Mouse (Mus musculus) heart, embryonic 11.5 days (tissue): ENCODE results near the gene Atf6b. TPM values are rescaled to one million over a fixed set of nuclear protein-coding genes. Genes with fewer than 3 reads are reported as not detected.

ENCODE experiments used
- ATAC-seq: fragments of 200-750 bp; cut with Nextera tagmentation; replicated peaks from 2 replicates; pipeline ENCODE4 v1.8.0; 2017; ENCODE audit warnings: moderate library complexity; ENCODE audit not compliant: insufficient number of reproducible peaks, low FRiP score, low TSS enrichment
- H3K27ac ChIP-seq: fragments of 300-500 bp; sonication (generic); 2 replicates; pipeline ENCODE4 v1.5.1; 2014; ENCODE audit warnings: mild to moderate bottlenecking, low read depth, low read length
- H3K27me3 ChIP-seq: fragments of 300-500 bp; sonication (generic); 2 replicates; pipeline ENCODE4 v1.6.1; 2014; ENCODE audit warnings: mild to moderate bottlenecking, low read length, mixed read lengths; ENCODE audit not compliant: control insufficient read depth, insufficient read depth
- H3K36me3 ChIP-seq: fragments of 300-500 bp; sonication (generic); 2 replicates; pipeline ENCODE4 v1.6.1; 2014; ENCODE audit warnings: mild to moderate bottlenecking, low read length, moderate library complexity, mixed read lengths; ENCODE audit not compliant: control insufficient read depth, insufficient read depth
- H3K4me1 ChIP-seq: fragments of 300-500 bp; sonication (generic); 2 replicates; pipeline ENCODE4 v1.6.1; 2014; ENCODE audit warnings: low read length; ENCODE audit not compliant: control insufficient read depth, insufficient read depth
- H3K4me2 ChIP-seq: fragments of 300-500 bp; sonication (generic); 2 replicates; pipeline ENCODE4 v1.6.1; 2014; ENCODE audit warnings: mild to moderate bottlenecking, moderate library complexity
- H3K4me3 ChIP-seq: fragments of 300-500 bp; sonication (generic); 2 replicates; pipeline ENCODE4 v1.5.1; 2014; ENCODE audit warnings: low read depth, low read length
- H3K9ac ChIP-seq: fragments of 300-500 bp; sonication (generic); 2 replicates; pipeline ENCODE4 v1.6.1; 2014; ENCODE audit warnings: mild to moderate bottlenecking, low read depth, low read length, moderate library complexity
- H3K9me3 ChIP-seq: fragments of 300-500 bp; sonication (generic); replicated peaks from 2 replicates; pipeline ENCODE4 v1.6.1; 2016; ENCODE audit warnings: low read length; ENCODE audit not compliant: control insufficient read depth
- WGBS: fragments of 180-500 bp; shearing (Covaris S2); extraction: QIAGEN DNeasy Blood & Tissue Kit; methylation state at CpG from one replicate; pipeline ENCODE4 v1.1.7; 2014; ENCODE audit not compliant: insufficient replicate concordance; 5-methylcytosine and 5-hydroxymethylcytosine counted together
- polyA plus RNA-seq: library from polyadenylated mRNA; unstranded; fragments of >200 nt; fragmentation: Nextera tagmentation; extraction: Ambion mirVana; gene quantifications from 2 replicates; pipeline ENCODE4 v1.2.1, GENCODE M21; 2014

Atf6b gene
- polyA plus RNA-seq, 1 experiment from 2014 or later: 41.0 TPM

DNA sequence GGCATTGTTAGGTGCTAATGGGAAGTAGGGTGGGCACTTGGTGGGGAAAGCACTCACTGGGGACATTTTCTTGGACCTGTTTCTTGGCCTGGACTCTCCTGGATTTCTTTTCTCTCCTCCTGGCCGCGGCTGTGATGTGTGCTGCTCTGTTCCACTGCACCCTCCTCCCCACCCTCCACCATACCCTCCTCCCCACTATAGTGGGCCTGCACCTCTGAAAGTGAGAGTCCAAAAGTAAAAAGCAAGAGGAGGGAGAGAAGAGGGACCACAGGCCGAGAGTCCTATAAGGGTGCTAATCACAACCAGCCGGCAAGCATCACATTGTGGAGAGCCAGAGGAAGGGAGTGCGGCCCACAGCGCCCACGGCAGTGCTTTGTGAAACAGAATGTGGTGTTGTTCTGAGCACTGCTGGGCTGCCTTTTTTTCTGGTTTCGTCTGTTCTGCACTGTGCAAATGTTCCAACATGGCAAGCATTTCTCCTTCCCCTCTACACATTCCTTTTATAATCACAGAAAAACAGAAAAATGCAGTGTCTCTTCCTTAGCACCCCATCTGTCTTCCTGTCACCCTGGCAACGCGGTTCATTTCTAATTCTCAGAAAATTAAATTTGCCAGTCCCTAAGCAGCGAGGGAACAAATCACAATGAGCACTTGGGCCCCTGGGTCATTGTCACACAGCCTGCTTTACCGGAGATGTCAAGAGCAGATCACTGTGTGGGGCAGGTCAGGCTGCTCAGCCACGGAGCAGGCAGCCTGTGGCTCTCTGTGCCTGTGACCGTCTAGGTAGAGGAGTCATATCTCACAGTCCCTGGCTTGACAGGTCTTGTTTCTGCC, 52.8 kb downstream of the Atf6b start:
- Histone ChIP-seq H3K4me2 (no peak overlapping the region), H3K9me3 (no peaks in the 10 kb centered on the region; the same call in 1 of the 2 replicates), H3K27ac (no peak overlapping the region), H3K27me3 (no peaks in the 10 kb centered on the region), H3K4me3 (no peak overlapping the region), H3K4me1 (no peaks in the 10 kb centered on the region), H3K9ac (no peak overlapping the region), H3K36me3 (no peaks in the 10 kb centered on the region)
- 61% methylated on average over 14 of the region's 14 CpGs for WGBS
- no peak for ATAC-seq

DNA sequence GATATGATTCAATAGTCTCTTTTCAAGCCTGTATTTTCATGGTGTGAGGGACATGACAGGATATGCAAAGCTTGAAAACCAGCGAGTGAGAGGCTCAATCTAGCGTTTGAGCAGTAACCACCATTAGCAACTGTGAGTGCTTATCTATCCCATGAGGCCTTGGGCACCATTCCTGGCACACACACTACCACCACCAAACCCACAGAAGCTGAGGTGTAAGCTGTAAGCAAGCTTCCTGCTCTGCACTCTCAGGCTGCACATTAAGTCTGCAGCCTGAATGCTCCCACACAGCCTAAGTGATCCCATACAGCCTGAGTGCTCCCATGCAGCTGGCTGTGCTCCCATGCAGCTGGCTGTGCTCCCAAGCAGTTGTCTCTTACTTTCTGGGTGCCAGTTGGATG, 53.7 kb downstream of the Atf6b start:
- Histone ChIP-seq H3K27me3 (no peaks in the 10 kb centered on the region), H3K9me3 (no peaks in the 10 kb centered on the region; the same call in 1 of the 2 replicates), H3K4me1 (no peaks in the 10 kb centered on the region), H3K4me3 (no peak overlapping the region), H3K27ac (no peak overlapping the region), H3K36me3 (no peaks in the 10 kb centered on the region), H3K9ac (no peak overlapping the region), H3K4me2 (no peak overlapping the region)
- 42% methylated on average over 2 of the region's 2 CpGs for WGBS
- no peak for ATAC-seq

Other genes starting within 250 kb of the Atf6b start
- not detected in 2 replicates for gene BC051142, start 248.3 kb upstream of the Atf6b start, polyA plus RNA-seq
- gene Btnl4, start 169.8 kb upstream of the Atf6b start, polyA plus RNA-seq: not detected in 2 replicates
- not detected in 2 replicates for gene Btnl6, start 129.8 kb upstream of the Atf6b start, polyA plus RNA-seq
- 6.5 and 8.1 TPM in 2 replicates for gene Notch4, start 82.9 kb upstream of the Atf6b start, polyA plus RNA-seq
- gene Gpsm3, start 57.3 kb upstream of the Atf6b start, polyA plus RNA-seq: 5.7 and 10.3 TPM in 2 replicates
- 11.8 and 12.5 TPM in 2 replicates for gene Pbx2, start 55.9 kb upstream of the Atf6b start, polyA plus RNA-seq
- gene Ager, start 49.3 kb upstream of the Atf6b start, polyA plus RNA-seq: 3.2 and 4.5 TPM in 2 replicates
- 94.7 and 115 TPM in 2 replicates for gene Rnf5, start 43.5 kb upstream of the Atf6b start, polyA plus RNA-seq
- gene Agpat1, start 42.9 kb upstream of the Atf6b start, polyA plus RNA-seq: 51.6 and 63.1 TPM in 2 replicates
- gene Egfl8, start 31.2 kb upstream of the Atf6b start, polyA plus RNA-seq: 0.82 and 0.90 TPM in 2 replicates
- 31.7 and 34.3 TPM in 2 replicates for gene Ppt2, start 18.6 kb upstream of the Atf6b start, polyA plus RNA-seq
- gene Prrt1, start 17.6 kb upstream of the Atf6b start, polyA plus RNA-seq: not detected in 2 replicates
- 10.9 and 11.4 TPM in 2 replicates for gene Fkbpl, start 2.4 kb upstream of the Atf6b start, polyA plus RNA-seq
- 0.24 and 0.27 TPM in 2 replicates for gene Tnxb, start 23.4 kb downstream of the Atf6b start, polyA plus RNA-seq
- not detected in 2 replicates for gene C4b, start 96.7 kb downstream of the Atf6b start, polyA plus RNA-seq
- not detected in 2 replicates for gene Cyp21a1, start 157.4 kb downstream of the Atf6b start, polyA plus RNA-seq
- 15.7 and 17.8 TPM in 2 replicates for gene Stk19, start 189.8 kb downstream of the Atf6b start, polyA plus RNA-seq
- 37.3 and 38.7 TPM in 2 replicates for gene Dxo, start 189.9 kb downstream of the Atf6b start, polyA plus RNA-seq
- gene Skiv2l, start 203.1 kb downstream of the Atf6b start, polyA plus RNA-seq: 24.3 and 30.3 TPM in 2 replicates
- 89.9 and 96.8 TPM in 2 replicates for gene Nelfe, start 203.2 kb downstream of the Atf6b start, polyA plus RNA-seq
- gene Cfb, start 215.4 kb downstream of the Atf6b start, polyA plus RNA-seq: 0.65 and 2.5 TPM in 2 replicates
- 0.52 and 0.59 TPM in 2 replicates for gene Zbtb12, start 232.3 kb downstream of the Atf6b start, polyA plus RNA-seq
- not detected in 2 replicates for gene Gm20547, start 234.9 kb downstream of the Atf6b start, polyA plus RNA-seq